Mouse (Mus musculus): Measurements from ENCODE around the gene Tdrd7.

DNA sequence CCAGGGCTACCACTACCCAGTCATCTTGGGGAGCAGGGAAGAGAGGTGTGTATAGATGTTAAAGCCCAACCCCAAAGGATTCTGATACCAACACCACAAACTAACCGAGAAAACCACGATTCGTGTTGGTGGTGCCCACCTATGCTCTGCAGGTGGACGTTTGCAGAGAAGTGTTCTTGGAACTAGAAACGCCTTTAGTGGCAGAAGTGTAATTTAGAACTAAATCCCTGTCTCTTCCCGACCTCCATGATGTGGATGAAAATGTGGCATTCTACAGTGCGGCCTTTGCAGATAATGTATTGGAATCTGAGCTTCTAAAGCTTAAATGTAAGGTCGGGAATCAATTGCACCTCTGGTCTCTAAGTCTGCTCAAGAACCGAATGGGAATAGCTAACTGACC, 7.8 kb downstream of the Tdrd7 start:
- no peak for TF ChIP-seq POLR2A (IDR thresholded peaks at IDR 0.05; ENCODE audit: control insufficient read depth, extremely low read depth, insufficient read depth, low read length, poor library complexity)
- no peak for TF ChIP-seq CTCF (IDR thresholded peaks at IDR 0.05; ENCODE audit: borderline replicate concordance, control insufficient read depth, extremely low read depth, insufficient read depth, low read length, poor library complexity)
